8 mouse cellular contexts compared by ENCODE assay signal in the genomic region with DNA sequence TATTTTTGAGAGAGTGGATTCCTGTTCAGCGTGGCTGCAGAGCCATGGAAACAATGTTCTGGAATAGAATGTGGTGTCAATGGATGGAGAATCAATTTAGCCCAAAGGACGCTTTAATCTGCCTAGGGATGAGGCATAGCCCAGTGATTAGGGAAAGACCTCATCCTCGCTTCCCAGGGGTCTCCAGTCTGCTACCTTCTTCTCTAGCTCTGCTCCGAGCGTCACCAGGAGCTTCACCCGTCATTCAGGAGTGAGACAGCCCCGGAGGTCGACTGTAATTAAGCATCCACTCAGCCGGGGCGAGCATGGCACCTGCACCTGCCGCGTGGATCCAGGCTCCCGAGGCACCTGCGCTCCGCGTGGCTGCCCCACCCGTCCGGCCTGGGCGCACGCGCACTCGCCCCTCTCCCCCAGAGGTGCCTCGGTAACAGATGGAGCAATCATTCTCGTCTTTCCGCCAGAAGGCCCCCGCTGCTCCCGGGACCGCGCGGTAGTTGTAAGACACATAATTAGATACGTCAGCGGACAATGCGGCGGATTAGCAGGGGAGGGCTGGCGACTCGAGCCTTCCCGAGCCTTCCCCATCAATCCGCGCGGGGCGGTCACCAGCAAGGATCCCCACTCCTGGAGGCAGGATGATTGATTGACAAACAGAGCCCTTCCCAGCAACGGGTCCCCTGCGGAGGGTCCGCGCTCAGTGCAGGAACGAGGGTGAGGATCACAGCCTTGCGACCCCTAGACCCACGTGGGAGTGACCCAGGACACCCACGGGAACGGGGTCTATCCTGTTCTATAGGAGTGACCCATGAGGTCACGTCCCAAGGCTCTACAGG.
DNase-seq lines count a peak whose midpoint lies in the region; ATAC-seq lines count a peak whose summit lies in the region.

No protein-coding gene starts in this region.

- H3K9ac ChIP-seq in forebrain, embryonic 14.5 days (ENCODE audit: low read length) = peak overlapping the region; percentile 74
- H3K9ac ChIP-seq in hindbrain, embryonic 16.5 days (ENCODE audit: low read depth, low read length) = peak overlapping the region; percentile 72
- peak overlapping the region; percentile 73 for H3K9ac ChIP-seq in stomach, embryonic 16.5 days (ENCODE audit: low read length)

- H3K9me3 ChIP-seq in forebrain, embryonic 14.5 days (replicated peaks; ENCODE audit: control insufficient read depth, low read length) = no peaks in the 10 kb centered on the region
- no peaks in the 10 kb centered on the region for H3K9me3 ChIP-seq in hindbrain, embryonic 16.5 days (ENCODE audit: control insufficient read depth, low read length)
- no peaks in the 10 kb centered on the region for H3K9me3 ChIP-seq in stomach, embryonic 16.5 days (replicated peaks; ENCODE audit: control insufficient read depth, low read length)

- peaks cover 7% of the 10 kb centered on the region for H3K4me1 ChIP-seq in forebrain, embryonic 14.5 days (ENCODE audit: control insufficient read depth, insufficient read depth, low read length)
- H3K4me1 ChIP-seq in hindbrain, embryonic 16.5 days (ENCODE audit: control insufficient read depth, insufficient read depth, low read depth, low read length) = peaks cover 19% of the 10 kb centered on the region
- H3K4me1 ChIP-seq in stomach, embryonic 16.5 days (ENCODE audit: control insufficient read depth, insufficient read depth, low read length) = peaks cover 8% of the 10 kb centered on the region; the same call in 1 of the 2 replicates

- peak overlapping the region; percentile 99 for H3K4me2 ChIP-seq in forebrain, embryonic 14.5 days (ENCODE audit: low read length)
- peak overlapping the region; percentile 93 for H3K4me2 ChIP-seq in hindbrain, embryonic 16.5 days (ENCODE audit: low read length)
- H3K4me2 ChIP-seq in stomach, embryonic 16.5 days (ENCODE audit: low read depth, low read length) = peak overlapping the region; percentile 99

- peak; percentile 45 for ATAC-seq in cerebellum, adult (ENCODE audit: insufficient number of reproducible peaks, low FRiP score, low TSS enrichment)
- peak; percentile 61 for ATAC-seq in forebrain, embryonic 14.5 days
- peak; percentile 60 for ATAC-seq in hindbrain, embryonic 16.5 days
- peak; percentile 31; the same call in 1 of the 2 replicates for ATAC-seq in stomach, embryonic 16.5 days (ENCODE audit: insufficient read depth, low FRiP score)

- intact Hi-C loops in gastrocnemius, postnatal 14 days (cut with DNase I; ENCODE audit: low total_unique reads) = no loop called here
- intact Hi-C loops in gastrocnemius, postnatal 36 days (cut with DNase I) = no loop called here
- intact Hi-C loops in left cerebral cortex, postnatal 36 days (cut with DNase I) = loop anchor here (10.0 kb wide), 1 partner anchor 658 kb away; no protein-coding TSS in a partner anchor

- peak; percentile 30 for DNase-seq in gastrocnemius, postnatal 14 days
- DNase-seq in gastrocnemius, postnatal 36 days = no peak
- peak; percentile 81 for DNase-seq in forebrain, embryonic 14.5 days (ENCODE audit: low spot score)
- DNase-seq in left cerebral cortex, postnatal 36 days (ENCODE audit: low spot score in 2 of 2) = peak; percentile 54 to 65
- peak; percentile 78 for DNase-seq in mesoderm, embryonic 11.5 days (ENCODE audit: low read depth, low spot score)

- peak overlapping the region; percentile 83 for H3K27ac ChIP-seq in forebrain, embryonic 14.5 days (ENCODE audit: low read depth, low read length)
- peak overlapping the region; percentile 77 for H3K27ac ChIP-seq in hindbrain, embryonic 16.5 days (ENCODE audit: low read depth, low read length)
- no peak overlapping the region for H3K27ac ChIP-seq in stomach, embryonic 16.5 days (ENCODE audit: low read length)

- H3K4me3 ChIP-seq in forebrain, embryonic 14.5 days (ENCODE audit: low read depth, low read length) = peak overlapping the region; percentile 48
- H3K4me3 ChIP-seq in hindbrain, embryonic 16.5 days (ENCODE audit: low read length) = peak overlapping the region; percentile 46
- peak overlapping the region; percentile 52 for H3K4me3 ChIP-seq in stomach, embryonic 16.5 days (replicated peaks; ENCODE audit: low read length)

- WGBS in forebrain, embryonic 14.5 days = under 1% methylated on average over 51 of the region's 51 CpGs
- under 1% methylated on average over 51 of the region's 51 CpGs for WGBS in hindbrain, embryonic 16.5 days
- WGBS in stomach, embryonic 16.5 days = 1% methylated on average over 51 of the region's 51 CpGs

- H3K27me3 ChIP-seq in forebrain, embryonic 14.5 days (replicated peaks; ENCODE audit: control insufficient read depth, insufficient read depth, low read length) = no peaks in the 10 kb centered on the region
- peaks cover 4% of the 10 kb centered on the region; the same call in 1 of the 2 replicates for H3K27me3 ChIP-seq in hindbrain, embryonic 16.5 days (replicated peaks; ENCODE audit: control insufficient read depth, insufficient read depth, low read length)
- peaks cover 15% of the 10 kb centered on the region for H3K27me3 ChIP-seq in stomach, embryonic 16.5 days (ENCODE audit: control insufficient read depth, insufficient read depth, low read length)

- H3K36me3 ChIP-seq in forebrain, embryonic 14.5 days (ENCODE audit: control insufficient read depth, insufficient read depth, low read length) = no peaks in the 10 kb centered on the region
- no peaks in the 10 kb centered on the region for H3K36me3 ChIP-seq in hindbrain, embryonic 16.5 days (ENCODE audit: control insufficient read depth, insufficient read depth, low read length)
- no peaks in the 10 kb centered on the region for H3K36me3 ChIP-seq in stomach, embryonic 16.5 days (ENCODE audit: control insufficient read depth, insufficient read depth, low read length)

Comparison
In these comparisons a context has a peak if more than half of its experiments do, and no peak if none do; other contexts are left out.
1. DNase-seq: peak in gastrocnemius, postnatal 14 days (single experiment), forebrain, embryonic 14.5 days (single experiment), left cerebral cortex, postnatal 36 days (2 of 2) and mesoderm, embryonic 11.5 days (single experiment); none in gastrocnemius, postnatal 36 days (0 of 2).
2. Peak in every context shown above with its lines, with median percentiles within 50 percentile points of each other: ATAC-seq, H3K4me2 ChIP-seq, H3K4me3 ChIP-seq and H3K9ac ChIP-seq.